Mouse (Mus musculus) liver, embryonic 12.5 days (tissue): Measurements from ENCODE around the gene Grrp1. TPM values are rescaled to one million over a fixed set of nuclear protein-coding genes. Genes with fewer than 3 reads are reported as not detected.
A peak's percentile ranks its signal among the peaks of the same experiment; 100 is the strongest.
"Not testable (repeated sequence)": the region's sequence is repeated elsewhere in the genome, so short reads cannot be mapped to it uniquely, and the experiment has no call there.

Source experiments
- ATAC-seq: fragments of 200-750 bp; cut with Nextera tagmentation; 2 replicates; pipeline ENCODE4 v1.8.0; 2017; ENCODE audit warnings: moderate number of reproducible peaks, mild to moderate bottlenecking, moderate library complexity
- H3K27ac ChIP-seq: fragments of 300-500 bp; sonication (generic); 2 replicates; pipeline ENCODE4 v1.5.1; 2016; ENCODE audit warnings: mild to moderate bottlenecking
- H3K27me3 ChIP-seq: fragments of 300-500 bp; sonication (generic); replicated peaks from 2 replicates; pipeline ENCODE4 v1.6.1; 2016; ENCODE audit warnings: mild to moderate bottlenecking, moderate library complexity
- H3K36me3 ChIP-seq: fragments of 300-500 bp; sonication (generic); 2 replicates; pipeline ENCODE4 v1.6.1; 2016; ENCODE audit warnings: mild to moderate bottlenecking, moderate library complexity
- H3K4me1 ChIP-seq: fragments of 300-500 bp; sonication (generic); 2 replicates; pipeline ENCODE4 v1.6.1; 2016
- H3K4me2 ChIP-seq: fragments of 300-500 bp; sonication (generic); 2 replicates; pipeline ENCODE4 v1.6.1; 2016; ENCODE audit warnings: mild to moderate bottlenecking, moderate library complexity
- H3K4me3 ChIP-seq: fragments of 300-500 bp; sonication (generic); 2 replicates; pipeline ENCODE4 v1.5.1; 2016; ENCODE audit warnings: mild to moderate bottlenecking, moderate library complexity
- H3K9ac ChIP-seq: fragments of 300-500 bp; sonication (generic); 2 replicates; pipeline ENCODE4 v1.6.1; 2016; ENCODE audit warnings: mild to moderate bottlenecking, moderate library complexity
- H3K9me3 ChIP-seq: fragments of 300-500 bp; sonication (generic); replicated peaks from 2 replicates; pipeline ENCODE4 v1.6.1; 2016; ENCODE audit warnings: mild to moderate bottlenecking, moderate library complexity
- WGBS: fragments of 180-500 bp; shearing (Covaris S2); methylation state at CpG from one replicate; pipeline ENCODE4 v1.1.7; 2016; ENCODE audit not compliant: insufficient replicate concordance; 5-methylcytosine and 5-hydroxymethylcytosine counted together
- polyA plus RNA-seq: library from polyadenylated mRNA; unstranded; fragments of >200 nt; fragmentation: Nextera tagmentation; extraction: Ambion mirVana; gene quantifications from 2 replicates; pipeline ENCODE4 v1.2.1, GENCODE M21; 2016

The Grrp1 gene
- polyA plus RNA-seq, 1 experiment from 2014 or later = 1.8 TPM

GRCm38 (mm10) chr4:134288397-134289256, 34.7 kb upstream of the Grrp1 start:
- H3K36me3 ChIP-seq = peaks cover 12% of the 10 kb centered on the region
- H3K4me2 ChIP-seq = peak overlapping the region; percentile 82
- H3K4me3 ChIP-seq = peak overlapping the region; percentile 93
- peak overlapping the region; percentile 97 for H3K9ac ChIP-seq
- H3K9me3 ChIP-seq = no peaks in the 10 kb centered on the region
- peaks cover 47% of the 10 kb centered on the region for H3K4me1 ChIP-seq
- ATAC-seq = no peak
- peaks cover 14% of the 10 kb centered on the region for H3K27me3 ChIP-seq
- H3K27ac ChIP-seq = peak overlapping the region; percentile 99
- WGBS = 34% methylated on average over 11 of the region's 11 CpGs

- Histone ChIP-seq H3K4me2 (peak within 1 kb of the TSS; percentile 82), H3K27me3 (peaks cover 4% of the 10 kb centered on the region), H3K36me3 (peaks cover 22% of the 10 kb centered on the region), H3K4me3 (peak within 1 kb of the TSS; percentile 93), H3K4me1 (peaks cover 49% of the 10 kb centered on the region), H3K27ac (peak within 1 kb of the TSS; percentile 99), H3K9me3 (no peaks in the 10 kb centered on the region), H3K9ac (peak within 1 kb of the TSS; percentile 97)
- under 1% methylated on average over 43 of the region's 43 CpGs for WGBS
- ATAC-seq = peak; percentile 70
These were observed 33.7 kb upstream of the Grrp1 start, which contains the start of gene Pdik1l for GRCm38 (mm10) chr4:134287575-134288025. Gene Pdik1l, minus strand, starts transcription at chr4:134287895.

- H3K4me3 ChIP-seq = peak overlapping the region; percentile 93
- H3K27ac ChIP-seq = peak overlapping the region; percentile 99
- no peaks in the 10 kb centered on the region for H3K9me3 ChIP-seq
- peaks cover 26% of the 10 kb centered on the region for H3K36me3 ChIP-seq
- peak overlapping the region; percentile 82 for H3K4me2 ChIP-seq
- peak; percentile 88 for ATAC-seq
- WGBS = 1% methylated on average over 58 of the region's 59 CpGs
- H3K27me3 ChIP-seq = no peaks in the 10 kb centered on the region
- H3K4me1 ChIP-seq = peaks cover 49% of the 10 kb centered on the region
- peak overlapping the region; percentile 97 for H3K9ac ChIP-seq
These were observed 33.3 kb upstream of the Grrp1 start for GRCm38 (mm10) chr4:134287168-134287564.

- no peaks in the 10 kb centered on the region for H3K9me3 ChIP-seq
- WGBS = 2% methylated on average over 59 of the region's 59 CpGs
- peaks cover 33% of the 10 kb centered on the region for H3K36me3 ChIP-seq
- H3K4me2 ChIP-seq = peak overlapping the region; percentile 82
- H3K4me3 ChIP-seq = peak overlapping the region; percentile 93
- peaks cover 49% of the 10 kb centered on the region for H3K4me1 ChIP-seq
- peak overlapping the region; percentile 97 for H3K9ac ChIP-seq
- ATAC-seq = peak; percentile 29
- peak overlapping the region; percentile 99 for H3K27ac ChIP-seq
- H3K27me3 ChIP-seq = no peaks in the 10 kb centered on the region
These were observed 32.6 kb upstream of the Grrp1 start for GRCm38 (mm10) chr4:134286226-134287167.

GRCm38 (mm10) chr4:134284942-134285341, 31.0 kb upstream of the Grrp1 start:
- Histone ChIP-seq H3K9ac (peak overlapping the region; percentile 97), H3K27me3 (no peaks in the 10 kb centered on the region), H3K4me2 (peak overlapping the region; percentile 82), H3K4me3 (peak overlapping the region; percentile 93), H3K27ac (peak overlapping the region; percentile 99), H3K36me3 (peaks cover 49% of the 10 kb centered on the region), H3K9me3 (no peaks in the 10 kb centered on the region), H3K4me1 (peaks cover 46% of the 10 kb centered on the region)
- ATAC-seq = peak; percentile 50
- 18% methylated on average over 2 of the region's 2 CpGs for WGBS

GRCm38 (mm10) chr4:134273417-134274345, 19.8 kb upstream of the Grrp1 start:
- Histone ChIP-seq H3K9me3 (no peaks in the 10 kb centered on the region), H3K36me3 (peaks cover 33% of the 10 kb centered on the region), H3K27me3 (no peaks in the 10 kb centered on the region), H3K4me3 (peak overlapping the region; percentile 49), H3K9ac (peak overlapping the region; percentile 68), H3K4me1 (peaks cover 30% of the 10 kb centered on the region), H3K4me2 (peak overlapping the region; percentile 73), H3K27ac (peak overlapping the region; percentile 91)
- ATAC-seq = peak; percentile 94
- 2% methylated on average over 14 of the region's 14 CpGs for WGBS

- Histone ChIP-seq H3K9me3 (no peaks in the 10 kb centered on the region), H3K36me3 (peaks cover 25% of the 10 kb centered on the region), H3K4me1 (peaks cover 30% of the 10 kb centered on the region), H3K27me3 (no peaks in the 10 kb centered on the region), H3K4me3 (peak overlapping the region; percentile 49), H3K4me2 (peak overlapping the region; percentile 73), H3K9ac (peak overlapping the region; percentile 68), H3K27ac (peak overlapping the region; percentile 91)
- WGBS = 11% methylated on average over 12 of the region's 13 CpGs
- ATAC-seq = peak; percentile 56
These were observed 19.0 kb upstream of the Grrp1 start for GRCm38 (mm10) chr4:134272731-134273416.

GRCm38 (mm10) chr4:134271979-134272378, 18.1 kb upstream of the Grrp1 start:
- H3K27ac ChIP-seq = no peak overlapping the region
- no peaks in the 10 kb centered on the region for H3K9me3 ChIP-seq
- H3K27me3 ChIP-seq = no peaks in the 10 kb centered on the region
- 70% methylated on average over 7 of the region's 7 CpGs for WGBS
- H3K36me3 ChIP-seq = peaks cover 16% of the 10 kb centered on the region
- H3K4me3 ChIP-seq = no peak overlapping the region
- H3K4me1 ChIP-seq = peaks cover 30% of the 10 kb centered on the region
- ATAC-seq = no peak
- H3K9ac ChIP-seq = no peak overlapping the region
- H3K4me2 ChIP-seq = no peak overlapping the region

GRCm38 (mm10) chr4:134269622-134270021, 15.7 kb upstream of the Grrp1 start:
- H3K4me2 ChIP-seq, H3K4me3 ChIP-seq, H3K9ac ChIP-seq, H3K27me3 ChIP-seq, H3K27ac ChIP-seq, H3K36me3 ChIP-seq, ATAC-seq, H3K9me3 ChIP-seq: not testable (repeated sequence)
- peaks cover 29% of the 10 kb centered on the region for H3K4me1 ChIP-seq

- WGBS = 74% methylated on average over 19 of the region's 19 CpGs
- Histone ChIP-seq H3K4me2 (no peak overlapping the region), H3K36me3 (no peaks in the 10 kb centered on the region), H3K9me3 (no peaks in the 10 kb centered on the region; the same call in 1 of the 2 replicates), H3K4me3 (no peak overlapping the region), H3K27me3 (no peaks in the 10 kb centered on the region), H3K4me1 (peaks cover 15% of the 10 kb centered on the region), H3K27ac (no peak overlapping the region), H3K9ac (no peak overlapping the region)
- ATAC-seq = no peak
These were observed 14.3 kb upstream of the Grrp1 start for GRCm38 (mm10) chr4:134268102-134268655.
